Mouse (Mus musculus) brain, embryonic 14.5 days (tissue): ENCODE data around the gene Il17f.

Source experiments
- CTCF ChIP-seq: fragments of 200-500 bp; IDR thresholded peaks from 2 replicates; pipeline ENCODE4 v1.5.1; 2012; ENCODE audit warnings: inconsistent platforms, mild to moderate bottlenecking, moderate library complexity, borderline replicate concordance; ENCODE audit not compliant: insufficient read depth, insufficient read length; ENCODE audit errors: extremely low read depth
- POLR2A ChIP-seq: fragments of 200-500 bp; IDR thresholded peaks from 2 replicates; pipeline ENCODE4 v1.6.1; 2012; ENCODE audit warnings: mild to moderate bottlenecking, inconsistent platforms, borderline replicate concordance; ENCODE audit not compliant: poor library complexity, insufficient read depth, insufficient read length, severe bottlenecking; ENCODE audit errors: extremely low read depth

DNA sequence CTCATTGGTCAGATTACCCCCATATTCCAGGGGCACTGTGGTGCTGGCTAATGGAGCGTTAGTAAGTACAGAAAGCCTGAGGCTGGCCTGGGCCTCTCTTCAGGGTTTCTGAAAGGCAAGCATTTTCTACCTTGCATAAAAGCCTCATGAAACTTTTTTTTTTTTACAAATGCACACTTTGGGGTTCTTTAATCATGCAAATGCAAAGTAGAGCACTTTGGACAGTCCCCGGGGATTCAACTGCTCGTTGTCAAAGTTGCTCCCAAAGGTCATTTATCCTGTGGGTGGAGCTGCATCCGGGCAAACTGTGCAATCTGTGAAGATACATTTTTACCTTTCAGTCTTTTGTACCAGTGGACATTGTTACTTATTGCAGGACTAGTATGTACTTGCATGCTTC lies 29.0 kb downstream of the Il17f start:
- TF ChIP-seq POLR2A (no peak), CTCF (no peak)
